Mouse (Mus musculus) left cerebral cortex, postnatal 36 days (tissue): Measurements from ENCODE around the gene Tuba1a. TPM values are rescaled to one million over a fixed set of nuclear protein-coding genes. Genes with fewer than 3 reads are reported as not detected.
"Not testable (repeated sequence)": the region's sequence is repeated elsewhere in the genome, so short reads cannot be mapped to it uniquely, and the experiment has no call there.

Experiments used
- DNase-seq, 2 experiments: peaks; one replicate each; pipeline ENCODE4 v3.0.0; 2021 to 2022; ENCODE audit warnings: low spot score in 2 of 2, mixed read lengths in 1 of 2
- intact Hi-C: fragments of 180-260 bp; cut with DNase I; formaldehyde crosslinking; loops from one replicate; pipeline ENCODE4 v1.15.1; 2025
- total RNA-seq, 2 experiments: library from RNA; stranded (reverse); gene quantifications; 2 replicates each; pipeline ENCODE4 v1.2.3; 2021

The Tuba1a gene
- total RNA-seq, 2 experiments from 2014 or later: 932 to 1,107 TPM

DNA sequence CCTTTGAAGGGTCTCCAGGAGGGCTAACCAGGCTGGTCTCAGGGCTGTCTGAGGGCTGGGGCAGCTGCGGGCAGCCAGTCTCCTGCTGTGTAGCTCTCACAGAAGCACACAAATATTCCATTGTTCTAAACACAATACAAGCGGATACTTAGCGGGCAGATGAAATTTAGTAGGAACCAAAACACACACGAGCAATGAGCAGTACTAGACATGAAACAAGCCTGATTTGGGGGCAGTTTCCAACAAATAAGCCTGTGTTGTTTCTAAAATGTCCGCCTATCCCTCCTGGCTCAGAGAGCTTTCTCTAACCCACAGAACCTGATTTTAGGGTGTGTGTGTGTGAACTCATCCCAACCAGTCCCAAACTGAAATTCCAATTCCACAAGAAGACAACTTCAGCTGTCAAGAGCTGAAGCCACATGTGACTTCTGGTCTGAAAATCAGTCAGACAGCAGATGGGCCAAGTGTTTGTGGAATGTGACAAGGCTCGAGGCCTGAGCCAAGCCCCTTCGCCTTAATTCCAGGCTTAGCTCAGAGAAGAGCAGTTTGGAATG, 33.7 kb upstream of the Tuba1a start:
- intact Hi-C loops: no loop called here
- no peak for DNase-seq

DNA sequence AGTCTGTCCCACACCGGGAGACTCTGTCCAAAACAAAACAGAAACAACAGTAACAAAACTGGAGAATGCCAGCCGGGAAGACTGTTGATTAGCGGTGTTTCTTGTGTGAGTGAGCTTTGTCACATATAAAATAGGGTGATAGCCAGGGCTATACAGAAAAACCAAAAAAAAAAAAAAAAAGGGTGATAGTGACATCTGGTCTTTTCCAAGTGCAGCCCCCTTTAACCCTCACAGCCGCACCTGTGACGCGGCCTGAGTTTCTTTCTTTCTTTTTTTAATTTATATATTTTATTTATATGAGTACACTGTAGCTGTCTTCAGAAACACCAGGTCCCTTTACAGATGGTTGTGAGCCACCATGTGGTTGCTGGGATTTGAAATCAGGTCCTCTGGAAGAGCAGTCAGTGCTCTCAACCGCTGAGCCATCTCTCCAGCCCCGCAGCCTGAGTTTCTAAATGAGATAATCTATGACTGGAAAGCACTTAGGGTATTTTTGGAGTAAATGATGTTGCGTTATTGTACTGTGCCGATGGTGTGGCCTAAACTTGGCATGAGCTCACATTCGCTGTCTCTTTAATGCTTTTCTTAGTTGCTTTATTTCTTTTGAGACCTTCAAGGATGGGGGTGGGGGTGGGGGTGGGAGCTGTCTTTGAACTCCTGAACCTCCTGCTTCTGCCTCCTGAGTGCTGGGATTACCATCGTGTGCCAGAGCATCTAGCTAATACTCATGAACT, 32.6 kb upstream of the Tuba1a start:
- no peak for DNase-seq
- intact Hi-C loops: no loop called here

DNA sequence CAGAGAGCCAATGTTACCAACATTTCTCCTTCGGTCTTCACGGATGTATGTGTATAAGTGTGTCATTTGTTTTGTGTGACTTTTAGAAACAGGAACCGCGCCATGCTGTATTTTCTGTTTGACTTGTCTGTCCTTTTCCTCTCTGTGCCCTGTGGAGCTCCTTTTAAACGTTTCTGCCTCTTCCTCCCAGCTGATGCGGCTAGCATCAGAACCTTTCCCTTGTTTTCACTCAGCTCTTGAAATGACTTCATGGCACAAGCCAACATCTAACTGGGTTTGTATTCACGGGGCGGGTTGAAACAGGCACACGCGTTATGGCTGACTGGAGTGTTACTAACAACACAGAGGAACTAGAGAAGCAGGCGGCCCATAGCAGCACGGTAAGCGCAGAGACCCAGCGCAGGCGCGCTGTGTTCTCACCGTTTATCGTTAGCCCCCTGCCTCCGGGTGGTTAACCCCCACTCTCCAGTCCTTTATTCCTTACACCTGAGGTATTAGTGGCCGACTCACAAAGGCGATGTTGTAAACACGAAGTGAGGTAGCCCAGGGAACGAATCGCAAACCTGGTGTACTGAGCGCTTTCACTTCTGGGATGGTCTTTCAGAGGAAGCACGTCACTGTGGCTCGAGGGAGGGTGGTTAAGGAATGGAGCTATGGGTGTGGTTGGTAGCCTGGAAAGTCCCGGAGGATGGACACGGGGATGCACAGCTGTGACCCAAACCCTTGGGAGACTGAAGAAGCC, 31.9 kb upstream of the Tuba1a start:
- intact Hi-C loops: no loop called here

DNA sequence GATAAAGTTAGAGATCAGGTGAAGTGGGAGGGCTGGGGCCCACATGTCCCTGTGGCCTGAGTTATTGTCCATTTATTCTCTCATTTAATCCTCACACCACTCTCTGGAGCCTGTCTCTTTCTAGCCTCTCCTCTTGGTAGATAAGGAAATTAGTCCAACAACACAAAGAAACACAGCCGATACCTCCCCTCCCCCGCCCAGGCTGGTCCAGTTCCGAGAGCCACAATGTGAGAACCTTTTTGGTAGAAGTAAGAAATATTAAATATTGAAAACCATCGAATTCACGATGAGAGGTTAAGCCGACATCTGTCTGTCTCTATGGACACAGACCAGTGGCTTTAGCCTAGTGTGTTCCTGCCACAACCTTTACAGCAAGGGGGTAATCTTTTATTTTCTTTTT, 31.2 kb upstream of the Tuba1a start:
- no peak for DNase-seq
- intact Hi-C loops: no loop called here

More for the DNA sequence above, 31.9 kb upstream of the Tuba1a start:
- peak; percentile 85 to 86 for DNase-seq

DNA sequence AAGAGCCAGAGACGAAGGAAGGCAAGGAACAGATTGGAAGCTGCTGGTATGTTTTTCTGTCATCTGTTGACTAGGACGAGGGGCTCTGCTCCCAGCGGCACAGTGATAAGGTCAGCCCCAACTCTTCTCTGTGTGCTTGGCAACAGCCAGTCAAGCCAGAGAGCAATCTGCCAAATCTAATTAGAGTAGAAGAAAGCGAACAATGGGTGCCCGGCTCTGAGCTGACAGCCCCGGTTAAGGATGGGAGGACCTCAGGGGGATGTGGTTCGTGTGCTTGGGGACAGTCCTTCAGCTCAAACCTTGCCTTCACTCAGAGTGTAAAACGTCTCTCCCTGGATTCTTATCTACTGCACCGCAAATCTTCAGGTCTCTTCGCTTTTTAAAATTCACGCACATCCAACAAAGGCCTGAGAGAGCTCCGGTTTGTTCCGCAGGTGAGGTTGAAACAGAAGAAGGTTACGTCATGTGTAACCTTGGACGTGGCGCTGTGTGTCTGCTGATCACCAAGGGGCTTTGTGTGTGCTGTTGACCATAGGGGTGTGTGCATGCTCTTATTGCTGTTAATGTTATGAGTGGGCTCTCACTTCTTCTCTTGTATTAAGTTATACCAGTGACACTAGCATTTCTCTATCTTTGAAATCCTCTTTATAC, 30.1 kb upstream of the Tuba1a start:
- no peak for DNase-seq
- intact Hi-C loops: no loop called here

DNA sequence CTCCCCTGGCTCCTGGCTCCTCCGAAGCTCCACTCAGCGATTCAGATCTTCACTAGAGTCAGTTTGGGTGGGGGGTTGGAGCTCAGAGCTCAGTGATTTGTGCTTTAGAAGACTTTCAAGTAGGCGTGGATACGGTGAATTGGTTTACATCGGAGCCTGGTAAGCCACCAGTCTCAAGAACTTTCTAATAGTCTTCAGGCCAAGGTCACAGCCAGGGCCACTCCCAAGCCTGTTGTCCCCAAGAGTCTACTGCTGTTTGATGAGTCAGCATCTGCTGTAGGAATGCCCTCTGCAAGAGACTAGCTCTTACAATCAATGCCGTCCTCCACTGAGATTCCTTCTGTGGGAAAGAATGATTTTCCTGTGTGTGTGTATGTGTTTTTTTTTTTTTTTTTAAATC, 28.6 kb upstream of the Tuba1a start:
- intact Hi-C loops: no loop called here
- DNase-seq: no peak

DNA sequence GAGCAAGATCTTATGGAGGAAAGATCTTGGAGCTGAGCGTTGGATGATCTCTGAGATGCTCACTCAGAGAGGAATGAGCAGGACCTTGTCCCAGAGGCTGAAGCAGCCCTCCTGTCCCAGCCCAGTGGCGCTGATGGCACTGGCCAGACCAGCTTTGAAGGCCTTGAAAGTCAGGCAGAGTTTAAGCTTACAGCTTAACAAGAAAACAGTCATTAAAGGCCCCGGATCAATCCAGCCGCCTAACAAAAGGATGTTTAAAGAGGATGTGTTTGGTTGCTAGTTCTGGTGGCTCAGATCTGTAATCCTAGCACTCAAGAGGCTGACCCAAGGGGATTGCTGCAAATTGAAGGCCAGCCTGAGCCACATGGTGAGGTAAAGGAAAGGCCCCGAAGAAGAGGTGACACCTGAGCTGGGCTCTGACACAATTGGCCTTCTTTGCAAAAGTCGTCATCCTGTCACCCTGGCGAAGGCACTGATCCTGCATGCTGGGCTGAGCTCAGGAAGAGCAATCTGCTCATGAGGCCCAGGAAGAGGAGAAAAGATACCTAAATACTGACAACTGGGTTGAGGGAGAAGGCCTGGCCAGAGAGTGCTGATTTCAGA, 26.6 kb upstream of the Tuba1a start:
- DNase-seq: no peak
- intact Hi-C loops: no loop called here

DNA sequence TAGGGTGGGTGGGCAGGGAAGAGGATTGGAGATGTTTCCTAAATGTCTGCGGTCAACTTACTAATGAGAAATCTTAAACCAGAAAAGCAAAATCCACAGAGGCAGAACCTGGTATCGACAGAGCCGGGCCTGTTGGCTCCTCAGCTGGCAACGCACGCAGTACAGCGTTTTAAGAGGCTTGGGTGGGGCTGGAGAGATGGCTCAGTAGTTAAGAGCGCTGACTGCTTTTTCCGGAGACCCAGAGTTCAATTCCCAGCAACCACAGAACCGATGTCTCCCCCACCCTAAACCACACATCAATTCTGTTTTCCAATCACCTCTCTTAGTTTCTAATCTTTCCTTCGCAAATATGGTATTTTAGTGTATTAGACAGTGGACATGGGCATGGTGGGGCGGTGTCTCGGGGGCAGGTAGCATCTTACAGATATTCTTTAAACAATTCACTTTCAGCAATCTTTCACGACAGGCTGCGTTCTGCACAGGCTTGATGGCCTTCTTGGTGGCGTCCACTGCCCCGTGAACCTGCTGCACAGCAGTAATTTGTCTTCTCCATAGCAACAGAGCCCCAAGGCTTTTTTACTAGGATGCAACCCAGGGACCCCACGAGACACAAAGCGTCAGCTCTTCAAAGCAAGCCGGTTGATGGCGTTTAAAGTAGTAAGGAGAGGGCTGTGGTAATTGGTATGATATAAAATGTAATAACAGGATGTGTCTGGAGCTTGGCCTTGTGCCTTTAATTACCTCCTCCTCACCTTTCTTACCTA, 25.1 kb upstream of the Tuba1a start:
- DNase-seq: no peak
- intact Hi-C loops: no loop called here

DNA sequence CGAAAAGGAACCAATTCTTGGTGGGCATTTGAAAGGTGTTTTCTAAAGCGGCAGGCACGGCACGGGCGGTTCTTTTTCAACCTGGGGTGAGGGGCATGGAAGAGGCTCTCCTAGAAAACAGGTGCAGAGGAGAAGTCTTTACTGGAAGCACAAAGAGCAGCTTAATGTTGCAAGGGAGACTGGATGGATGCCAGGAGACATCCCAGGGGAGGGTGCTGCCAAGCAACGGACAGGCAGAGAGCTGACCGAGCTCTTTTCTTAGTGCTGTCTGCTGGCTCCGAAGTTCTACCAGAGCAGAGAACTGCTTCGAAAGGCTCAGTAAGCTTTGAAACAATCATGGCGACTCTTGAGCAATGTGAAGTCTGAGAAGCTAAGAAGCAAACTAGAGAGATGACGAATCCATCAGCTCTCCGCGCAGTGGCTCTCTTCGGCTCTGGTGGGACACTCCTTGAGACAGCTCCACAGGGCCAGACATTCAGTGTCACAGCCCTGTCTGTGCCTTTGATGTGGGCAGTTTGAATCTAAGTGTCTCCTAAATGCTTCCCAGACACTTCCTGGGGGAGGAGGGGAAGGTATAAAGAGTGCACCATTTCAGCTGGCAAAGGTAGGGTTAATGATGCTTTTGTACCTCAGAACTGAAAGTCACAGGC, 24.4 kb upstream of the Tuba1a start:
- peak; percentile 38 to 52 for DNase-seq
- intact Hi-C loops: no loop called here

DNA sequence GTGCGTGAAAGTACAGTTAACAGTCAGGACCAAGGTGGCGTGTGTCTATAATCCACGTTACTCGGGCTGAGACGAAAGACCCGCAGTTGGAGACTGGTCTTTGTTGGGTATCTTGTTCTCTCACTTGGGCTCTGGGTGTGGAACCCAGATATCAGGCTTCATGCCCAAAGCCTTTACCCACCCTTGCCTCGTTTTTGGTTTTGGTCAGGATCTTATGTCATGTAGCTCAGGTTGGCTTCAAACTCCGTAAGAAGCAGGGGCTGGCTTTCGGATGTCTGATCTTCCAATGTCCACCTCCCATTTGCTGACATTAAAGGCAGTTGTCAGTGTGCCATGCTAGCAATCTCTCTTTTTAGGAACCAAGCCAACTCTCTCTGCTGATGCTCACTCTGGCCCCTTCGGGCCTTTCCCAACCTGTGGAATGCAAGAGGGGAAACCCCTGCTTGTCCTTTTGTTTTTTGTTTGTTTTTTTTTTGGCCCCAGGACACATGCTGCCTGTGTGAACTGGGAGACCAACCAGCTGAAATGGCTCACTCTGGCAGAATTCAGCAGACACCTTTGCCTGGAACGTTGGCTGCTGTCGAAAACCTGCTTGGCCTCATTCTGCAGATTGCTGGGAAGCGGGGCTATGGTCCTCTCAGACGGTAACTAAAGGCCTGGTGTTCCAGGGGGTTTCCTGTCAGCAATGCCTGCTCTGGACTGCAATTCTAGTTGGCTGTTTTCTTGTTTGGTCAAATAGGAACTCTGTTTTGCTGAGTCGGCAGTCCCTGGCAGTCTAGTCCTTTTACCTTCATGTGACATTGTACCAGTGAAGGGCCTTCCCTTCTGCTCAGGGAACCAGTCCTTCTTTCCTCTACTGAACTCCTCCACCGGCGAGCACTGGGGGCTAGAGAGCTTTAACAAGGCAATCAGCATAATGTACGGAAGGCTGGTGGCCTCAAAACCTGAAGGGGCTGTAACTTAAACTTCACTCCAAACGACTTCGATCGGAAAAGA, 23.6 kb upstream of the Tuba1a start:
- DNase-seq: no peak
- intact Hi-C loops: no loop called here

DNA sequence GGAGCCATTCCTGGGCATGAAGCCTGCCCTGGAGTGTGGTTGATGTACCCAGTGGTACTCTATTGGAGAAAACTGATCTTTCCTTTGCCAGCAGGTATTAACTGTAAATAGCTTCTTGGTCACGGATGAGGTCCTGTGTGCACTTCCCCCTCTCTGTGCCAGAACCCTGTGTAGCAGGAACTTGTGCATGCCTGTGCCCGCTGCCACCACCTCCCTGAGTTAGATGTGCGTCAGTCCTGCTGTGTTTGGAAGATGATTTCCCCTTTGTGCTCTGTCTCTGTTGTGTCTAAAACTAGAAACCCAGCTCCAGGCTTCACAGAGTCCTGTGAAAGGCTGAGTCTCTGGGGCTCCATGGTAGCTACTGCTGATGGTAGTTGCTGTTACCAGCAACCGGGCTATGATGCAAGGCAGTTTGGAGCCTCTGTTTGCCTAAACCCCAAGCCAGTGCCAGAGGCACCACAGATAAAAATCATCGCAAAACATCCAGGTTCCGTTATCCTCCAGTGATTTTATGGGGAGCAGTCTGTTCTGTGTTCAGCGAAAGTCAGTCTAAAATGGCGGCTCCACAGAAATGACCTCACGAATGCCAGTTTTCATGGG, 19.6 kb upstream of the Tuba1a start:
- intact Hi-C loops: no loop called here
- no peak for DNase-seq

DNA sequence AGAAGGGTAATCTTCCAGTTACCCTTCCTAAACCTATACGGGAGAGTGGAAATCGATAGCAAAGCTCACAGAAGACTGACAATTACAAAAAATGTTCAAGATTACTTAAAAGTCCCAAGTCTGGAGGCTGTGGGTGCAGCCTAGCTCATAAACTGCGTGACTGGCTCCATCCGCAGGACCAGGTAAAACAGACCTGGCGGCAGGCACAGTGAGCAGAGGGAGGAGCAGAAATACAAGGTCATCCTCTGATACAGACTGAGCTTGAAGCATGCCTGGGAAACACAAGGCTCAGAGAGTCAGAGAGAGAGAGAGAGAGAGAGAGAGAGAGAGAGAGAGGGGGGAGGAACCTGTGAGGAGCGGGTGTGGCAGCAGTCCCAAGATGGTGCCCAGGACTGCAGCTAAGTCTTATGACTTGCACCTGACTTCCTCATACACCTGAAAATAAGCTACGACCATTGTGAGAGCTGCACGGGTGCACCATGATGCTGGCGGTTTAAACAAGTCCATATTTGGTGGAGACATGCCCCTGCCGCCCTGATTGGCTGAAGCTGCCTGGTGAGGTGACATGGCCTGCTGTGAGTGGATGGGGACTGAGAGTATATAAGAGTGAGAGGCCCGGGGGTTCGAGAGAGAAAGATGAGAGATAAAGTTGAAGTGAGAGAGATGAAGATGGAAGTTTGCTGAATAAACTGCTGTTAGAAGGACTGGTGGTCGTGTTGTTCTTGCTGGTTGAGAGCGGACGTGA, 18.2 kb upstream of the Tuba1a start:
- DNase-seq: peak; percentile 55 to 62
- intact Hi-C loops: not testable (repeated sequence)

DNA sequence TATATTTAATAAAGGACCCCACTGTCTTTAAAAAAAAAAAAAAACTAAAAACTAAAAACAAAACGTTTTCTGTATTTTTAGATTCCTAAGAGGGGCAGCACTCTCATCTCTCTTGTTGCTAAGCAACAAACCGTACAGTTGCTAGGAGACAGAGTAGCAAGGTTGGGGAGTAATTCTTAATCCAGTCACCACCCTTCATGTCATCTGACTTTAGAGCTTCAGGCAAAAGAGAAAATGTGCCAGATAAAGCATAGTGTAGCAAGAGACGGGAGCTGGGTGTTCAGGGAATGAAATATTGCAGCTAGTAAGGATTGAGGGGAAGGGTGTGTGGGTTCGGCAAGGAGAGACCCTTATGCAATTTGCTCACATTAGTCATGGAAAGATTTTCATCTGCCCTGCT, 17.6 kb upstream of the Tuba1a start:
- intact Hi-C loops: no loop called here
- no peak for DNase-seq

DNA sequence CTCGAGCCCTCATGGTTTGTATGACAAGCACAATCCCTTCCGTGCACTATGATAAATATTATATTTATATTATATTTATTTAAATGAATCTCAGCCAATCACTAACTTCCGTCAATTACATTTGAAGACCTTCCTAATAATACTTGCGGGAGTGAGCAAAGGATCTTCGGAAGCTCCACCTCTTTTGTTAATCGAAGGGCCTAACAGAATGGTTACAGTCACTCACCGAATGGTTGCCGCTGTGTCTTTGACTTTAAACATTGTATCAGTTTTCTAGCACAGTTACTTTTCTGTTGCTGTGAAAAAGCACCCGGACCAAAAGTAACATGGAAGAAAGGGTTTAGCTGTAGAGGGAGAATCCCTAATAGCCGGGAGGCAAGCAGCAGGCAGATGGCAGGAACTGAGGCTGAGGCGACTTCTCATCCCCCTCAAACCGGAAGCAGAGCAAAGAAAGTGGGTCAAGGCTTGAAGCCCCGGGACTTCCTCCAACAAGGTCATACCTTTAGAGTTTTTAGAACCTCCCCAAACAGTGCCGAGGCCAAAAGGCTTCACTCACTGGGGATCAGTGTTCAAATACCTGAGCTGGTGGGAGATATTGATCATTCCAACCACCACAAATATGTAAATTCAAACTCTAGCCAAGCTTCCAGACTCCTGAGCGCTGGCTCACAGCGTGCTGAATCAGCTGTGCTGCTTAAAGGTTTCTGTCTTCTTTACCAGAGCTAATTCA, 16.0 kb upstream of the Tuba1a start:
- DNase-seq: peak in 1 of 2 experiments; percentile 26
- intact Hi-C loops: loop anchor here (2.0 kb wide), 1 partner anchor 15 kb away; no protein-coding TSS in a partner anchor

DNA sequence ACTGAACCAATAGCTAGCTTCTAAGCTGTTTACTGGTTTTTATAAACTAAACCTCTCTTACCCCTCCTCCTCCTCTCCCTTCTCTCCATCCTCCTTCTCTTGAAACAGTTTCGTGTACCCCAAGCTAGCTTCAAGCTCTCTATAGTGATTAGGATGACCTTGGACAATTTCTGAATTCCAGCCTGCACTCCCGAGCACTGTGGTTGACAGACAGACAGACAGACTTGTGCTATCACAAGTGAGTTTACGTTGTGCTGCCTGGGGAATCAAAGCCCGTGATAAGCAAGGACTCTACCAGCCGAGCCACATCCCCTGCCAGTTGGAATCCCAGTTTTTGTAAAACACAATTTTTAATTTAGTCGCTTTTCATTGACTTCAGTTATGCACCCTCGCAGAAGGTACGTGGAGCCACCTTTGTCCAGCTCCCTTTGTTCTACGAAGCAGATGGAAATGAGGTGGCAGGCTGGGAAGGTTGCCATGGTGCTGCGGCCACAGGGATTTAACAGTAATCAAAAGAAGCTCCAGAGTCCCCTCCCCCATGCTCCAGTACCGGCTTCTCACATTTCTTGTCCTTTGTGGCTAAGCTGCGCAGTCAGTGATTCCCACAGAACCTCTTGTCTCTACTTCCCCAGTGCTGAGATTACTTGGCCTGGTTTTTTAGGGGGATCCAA, 15.3 kb upstream of the Tuba1a start:
- peak in 1 of 2 experiments; percentile 46 for DNase-seq
- intact Hi-C loops: loop anchor here (2.0 kb wide), 1 partner anchor 14 kb away; no protein-coding TSS in a partner anchor
